Mouse (Mus musculus) cortical plate, adult 2 months (tissue): ENCODE data around the gene Hoxc11. TPM values are rescaled to one million over a fixed set of nuclear protein-coding genes. Genes with fewer than 3 reads are reported as not detected.

ENCODE experiments used
- H3K27ac ChIP-seq: fragments of 200-500 bp; 2 replicates; pipeline ENCODE4 v1.5.1; 2012; ENCODE audit warnings: low read length, control low read depth, inconsistent platforms; ENCODE audit not compliant: insufficient read depth
- H3K4me1 ChIP-seq: fragments of 200-500 bp; 2 replicates; pipeline ENCODE4 v1.6.1; 2011; ENCODE audit warnings: low read length; ENCODE audit not compliant: control insufficient read depth, insufficient read depth
- H3K4me3 ChIP-seq: fragments of 200-500 bp; 2 replicates; pipeline ENCODE4 v1.5.1; 2011; ENCODE audit warnings: mild to moderate bottlenecking, low read length, control low read depth; ENCODE audit not compliant: insufficient read depth
- CTCF ChIP-seq: fragments of 200-500 bp; IDR thresholded peaks from 2 replicates; pipeline ENCODE4 v1.5.1; 2011; ENCODE audit warnings: mild to moderate bottlenecking, control low read depth, low read length; ENCODE audit not compliant: insufficient read depth; ENCODE audit errors: extremely low read depth
- POLR2A ChIP-seq: fragments of 200-500 bp; IDR thresholded peaks from 2 replicates; pipeline ENCODE4 v1.6.1; 2011; ENCODE audit warnings: mild to moderate bottlenecking, low read length, control low read depth; ENCODE audit not compliant: insufficient read depth; ENCODE audit errors: extremely low read depth
- polyA plus RNA-seq: library from polyadenylated mRNA; depleted of rRNA; stranded (reverse); fragments of >200 nt; gene quantifications from 2 replicates; pipeline ENCODE4 v1.2.3, GENCODE M21; 2012

Hoxc11 gene
- polyA plus RNA-seq, 1 experiment, result not detected

DNA sequence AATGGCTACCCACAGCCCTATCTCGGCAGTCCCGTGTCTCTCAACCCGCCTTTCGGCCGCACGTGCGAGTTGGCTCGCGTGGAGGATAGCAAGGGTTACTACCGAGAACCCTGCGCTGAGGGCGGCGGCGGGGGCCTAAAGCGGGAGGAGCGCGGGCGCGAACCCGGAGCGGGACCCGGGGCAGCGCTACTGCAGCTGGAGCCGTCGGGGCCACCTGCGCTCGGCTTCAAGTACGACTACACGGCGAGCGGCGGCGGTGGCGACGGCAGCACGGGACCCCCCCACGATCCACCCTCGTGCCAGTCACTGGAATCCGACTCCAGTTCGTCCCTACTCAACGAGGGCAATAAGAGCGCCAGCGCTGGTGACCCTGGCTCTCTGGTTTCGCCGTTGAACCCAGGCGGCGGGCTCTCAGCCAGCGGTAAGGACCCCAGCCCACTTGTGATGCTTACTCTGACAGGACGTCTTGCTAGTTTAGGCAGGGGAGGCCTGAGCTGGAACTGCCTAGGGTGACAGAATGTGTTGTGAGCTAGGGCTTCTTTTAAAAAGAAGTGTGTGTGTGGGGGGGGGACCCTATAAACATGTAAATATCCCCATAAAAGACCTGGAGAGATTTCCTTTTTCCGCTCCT, 17.1 kb upstream of the Hoxc11 start:
- no peak overlapping the region for H3K4me3 ChIP-seq
- H3K4me1 ChIP-seq, result no peaks in the 10 kb centered on the region
- TF ChIP-seq POLR2A, result no peak
- TF ChIP-seq CTCF, result no peak
- H3K27ac ChIP-seq, result no peak overlapping the region

GRCm38 (mm10) chr15:102939256-102940155, 14.7 kb upstream of the Hoxc11 start:
- H3K27ac ChIP-seq, result no peak overlapping the region
- TF ChIP-seq CTCF (no peak), POLR2A (no peak)
- no peak overlapping the region for H3K4me3 ChIP-seq
- no peaks in the 10 kb centered on the region for H3K4me1 ChIP-seq

- H3K4me3 ChIP-seq, result no peak overlapping the region
- H3K27ac ChIP-seq, result no peak overlapping the region
- no peak for TF ChIP-seq CTCF
- no peak for TF ChIP-seq POLR2A
Measured at GRCm38 (mm10) chr15:102942739-102943467, 11.3 kb upstream of the Hoxc11 start.

DNA sequence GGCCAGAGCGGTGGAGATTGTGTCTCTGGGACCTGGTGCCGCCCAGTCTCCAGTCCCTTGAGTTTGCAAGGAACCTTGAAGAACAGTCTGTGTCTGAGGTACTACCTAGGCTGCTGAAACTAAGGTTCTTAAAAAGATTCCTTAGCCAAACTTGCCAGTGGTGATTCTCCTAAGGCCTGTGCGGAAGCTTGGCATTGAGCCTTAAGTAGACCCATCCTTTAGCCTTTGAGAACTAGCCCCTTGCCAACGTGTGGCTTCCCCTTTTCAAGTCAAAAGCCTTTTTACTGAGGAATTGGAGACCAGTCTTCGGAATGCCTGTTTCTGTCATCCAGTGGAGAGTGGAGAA, 10.8 kb upstream of the Hoxc11 start:
- TF ChIP-seq POLR2A, result no peak
- no peak for TF ChIP-seq CTCF
- Histone ChIP-seq H3K4me1 (no peaks in the 10 kb centered on the region), H3K4me3 (no peak overlapping the region)

More at GRCm38 (mm10) chr15:102942739-102943467, 11.3 kb upstream of the Hoxc11 start:
- no peaks in the 10 kb centered on the region for H3K4me1 ChIP-seq

DNA sequence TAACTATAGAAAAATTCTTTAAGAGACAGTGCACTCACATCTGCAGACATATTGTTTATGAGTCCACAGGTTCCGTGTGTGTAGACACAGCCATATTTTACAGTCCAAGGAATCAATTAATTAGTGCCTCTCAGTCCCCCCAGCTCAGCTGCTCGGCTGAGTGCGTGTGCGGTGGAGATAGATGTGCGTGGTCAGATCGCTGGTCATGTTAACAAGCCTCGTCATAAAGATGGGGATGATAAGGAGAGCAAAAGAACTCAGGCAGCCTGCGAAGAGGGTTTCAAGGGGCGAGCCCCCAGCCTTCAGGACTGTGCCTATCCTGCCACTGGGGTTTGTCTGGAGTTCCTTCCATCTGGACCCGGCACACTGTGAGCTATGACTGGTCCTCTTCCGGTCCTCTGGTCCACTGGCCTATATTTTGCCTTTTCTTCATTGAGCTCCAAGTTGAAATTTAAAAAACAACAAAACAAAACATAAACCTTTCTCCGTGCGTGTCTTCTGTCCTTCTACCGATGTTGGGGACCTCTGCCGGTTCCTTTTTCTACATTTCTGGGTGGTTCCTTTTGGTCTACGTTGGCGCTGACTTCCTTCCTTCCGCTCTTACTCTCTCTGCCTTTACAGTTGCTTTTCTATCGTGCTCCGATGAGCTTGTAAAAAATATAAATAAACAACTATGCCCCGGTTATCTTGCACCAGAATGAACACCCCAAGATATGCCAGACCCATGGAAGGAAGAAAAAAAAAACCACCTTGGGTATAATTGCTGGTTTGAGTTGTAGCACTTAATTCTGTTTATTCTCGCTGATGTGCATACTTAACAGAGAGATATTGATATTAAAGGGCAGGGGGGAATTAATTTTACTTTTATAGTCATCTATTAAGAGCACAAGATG, 8.8 kb upstream of the Hoxc11 start:
- TF ChIP-seq POLR2A (no peak), CTCF (no peak)
- Histone ChIP-seq H3K4me3 (no peak overlapping the region), H3K27ac (no peak overlapping the region)

More for the DNA sequence above, 10.8 kb upstream of the Hoxc11 start:
- no peak overlapping the region for H3K27ac ChIP-seq

DNA sequence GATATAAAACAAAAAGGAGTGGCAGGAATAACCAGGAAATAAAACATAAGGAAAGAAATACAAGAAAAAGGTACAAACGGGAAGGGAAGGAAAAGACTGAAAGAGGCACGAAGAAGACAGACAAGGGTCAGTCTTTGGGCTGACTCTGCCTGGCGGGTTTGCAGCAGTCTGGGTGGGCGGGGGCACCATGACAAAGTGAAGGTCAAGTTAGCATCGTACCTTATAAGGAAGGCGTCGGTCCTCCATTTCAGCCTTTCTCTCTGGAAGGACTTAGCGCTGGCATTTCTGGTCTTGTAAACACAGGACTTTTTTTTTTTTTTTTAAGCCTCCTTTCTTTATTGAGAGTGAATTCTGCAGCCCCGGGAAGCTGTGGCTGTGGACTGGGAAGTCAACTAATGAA, 7.0 kb upstream of the Hoxc11 start:
- Histone ChIP-seq H3K4me3 (no peak overlapping the region), H3K4me1 (no peaks in the 10 kb centered on the region), H3K27ac (no peak overlapping the region)
- TF ChIP-seq CTCF (no peak), POLR2A (no peak)

More for the DNA sequence above, 8.8 kb upstream of the Hoxc11 start:
- no peaks in the 10 kb centered on the region for H3K4me1 ChIP-seq

- Histone ChIP-seq H3K4me1 (no peaks in the 10 kb centered on the region), H3K4me3 (no peak overlapping the region), H3K27ac (no peak overlapping the region)
- no peak for TF ChIP-seq POLR2A
- TF ChIP-seq CTCF, result no peak
Measured at GRCm38 (mm10) chr15:102948842-102949241, 5.4 kb upstream of the Hoxc11 start.

DNA sequence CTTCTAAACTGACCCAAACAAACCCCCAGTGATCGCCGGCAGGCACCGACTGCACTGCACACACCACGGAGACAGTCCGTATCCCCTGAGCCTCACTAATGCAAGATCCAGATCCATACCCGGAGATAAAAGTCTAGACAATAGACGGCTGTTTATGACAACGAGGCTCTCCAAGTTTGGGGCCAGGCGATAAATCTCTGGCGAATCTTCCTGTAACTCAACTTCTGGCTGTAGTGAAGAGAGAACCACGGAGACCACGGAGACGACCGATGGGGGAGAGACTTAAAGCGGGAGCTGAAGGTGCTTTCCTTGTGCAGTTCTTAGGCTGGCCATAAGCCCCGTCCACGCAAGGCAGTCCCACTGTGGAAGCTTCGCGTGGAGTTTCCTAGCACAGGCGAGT, 4.5 kb upstream of the Hoxc11 start:
- H3K4me3 ChIP-seq, result no peak overlapping the region
- no peak overlapping the region for H3K27ac ChIP-seq
- no peaks in the 10 kb centered on the region for H3K4me1 ChIP-seq
- no peak for TF ChIP-seq CTCF
- TF ChIP-seq POLR2A, result no peak

GRCm38 (mm10) chr15:102950877-102951276, 3.4 kb upstream of the Hoxc11 start:
- Histone ChIP-seq H3K4me3 (no peak overlapping the region), H3K27ac (no peak overlapping the region), H3K4me1 (no peaks in the 10 kb centered on the region)
- TF ChIP-seq POLR2A (no peak), CTCF (no peak)
